Mouse (Mus musculus) megakaryocyte, embryonic 14.5 days (primary cell): ENCODE data around the gene Rhoq.

ENCODE experiments used
- FLI1 ChIP-seq: IDR thresholded peaks from 2 replicates; pipeline ENCODE4 v1.6.1; 2012; ENCODE audit warnings: low read length, inconsistent platforms, mixed read lengths
- GATA1 ChIP-seq: IDR thresholded peaks from 3 replicates; pipeline ENCODE4 v1.6.1; 2012; ENCODE audit warnings: mixed read lengths, low read length, inconsistent platforms, borderline replicate concordance

DNA sequence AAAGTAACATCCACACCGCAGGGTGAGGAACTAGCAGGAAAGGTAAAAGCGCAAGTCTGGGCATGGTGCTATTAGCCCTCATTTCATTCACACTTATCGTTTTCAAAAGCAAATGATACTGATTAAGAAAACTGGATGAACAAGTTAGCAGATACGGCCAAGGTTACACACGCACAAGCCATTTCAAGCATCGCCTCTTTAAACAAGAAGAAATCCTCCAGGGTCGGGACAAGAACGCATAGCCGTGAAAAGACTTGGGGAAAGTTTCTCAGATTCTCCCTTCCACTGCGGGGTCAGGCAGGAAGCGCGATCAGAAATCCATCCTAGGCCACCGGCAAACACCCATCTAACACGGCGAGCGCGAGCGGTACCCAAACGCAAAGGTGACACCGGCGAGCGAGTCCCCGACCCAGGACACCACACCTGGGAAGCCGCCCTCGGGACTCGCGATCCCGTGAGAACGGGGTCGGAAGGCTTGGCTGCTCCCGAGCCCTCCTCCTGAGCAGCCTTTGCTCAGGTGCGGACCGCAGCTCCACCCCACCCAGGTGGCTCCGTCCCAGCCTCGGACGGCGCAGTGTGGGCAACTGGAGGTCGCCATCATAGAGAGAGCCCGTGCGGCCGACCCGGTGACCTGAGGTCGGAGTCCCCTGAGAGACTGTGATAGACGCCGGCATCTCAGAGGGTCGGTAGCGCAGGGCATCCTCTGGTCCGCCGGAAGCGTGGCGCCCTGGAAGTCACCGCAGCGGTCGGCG lies 61.8 kb downstream of the Rhoq start:
- no peak for TF ChIP-seq GATA1
- TF ChIP-seq FLI1 = no peak
